Mouse (Mus musculus): ENCODE measurements at regions not wholly inside any gene's neighbourhood (a gene's known extent, or its start where the extent isn't known, plus 50 kb on each side); places are given as distances from the start of the nearest gene placed in this dataset.
A peak's percentile ranks its signal among the peaks of the same experiment; 100 is the strongest.

DNA sequence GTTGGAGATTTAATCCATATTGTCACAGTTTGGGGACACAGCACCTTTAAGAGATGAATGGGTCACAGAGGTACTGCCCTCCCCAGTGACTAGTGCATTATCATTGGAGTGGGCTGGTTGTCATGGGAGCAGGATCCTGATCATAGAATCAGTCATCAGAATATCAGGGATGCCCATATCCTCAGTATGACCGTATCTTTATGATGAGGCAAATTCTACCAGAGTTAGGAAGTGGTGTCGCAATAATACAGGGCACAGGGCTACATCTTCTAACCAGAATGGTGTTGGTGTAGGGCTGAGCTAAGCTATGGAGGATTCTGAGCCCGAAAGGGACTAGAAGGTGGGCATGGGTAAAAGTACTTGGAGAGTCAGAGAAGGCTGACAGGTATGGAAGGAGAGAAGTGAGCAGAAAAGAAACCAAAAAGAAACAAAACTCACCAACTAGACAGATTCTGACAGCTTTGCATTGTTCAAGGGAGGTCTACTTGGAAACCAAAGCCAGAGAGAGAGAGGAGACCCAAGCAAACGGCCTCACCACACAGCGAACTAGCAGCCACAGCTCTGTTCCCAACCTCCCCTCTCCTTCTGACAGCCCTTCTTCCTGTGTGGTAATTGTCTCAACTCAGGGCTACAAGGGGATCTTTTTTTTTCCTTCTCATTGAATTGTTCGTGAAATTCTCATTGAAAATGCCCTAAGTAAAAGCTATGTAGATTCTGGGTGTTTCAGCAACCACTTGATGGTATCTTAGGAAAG lies 129.2 kb downstream of the Lrrc30 start:
- DNase-seq: no peak

DNA sequence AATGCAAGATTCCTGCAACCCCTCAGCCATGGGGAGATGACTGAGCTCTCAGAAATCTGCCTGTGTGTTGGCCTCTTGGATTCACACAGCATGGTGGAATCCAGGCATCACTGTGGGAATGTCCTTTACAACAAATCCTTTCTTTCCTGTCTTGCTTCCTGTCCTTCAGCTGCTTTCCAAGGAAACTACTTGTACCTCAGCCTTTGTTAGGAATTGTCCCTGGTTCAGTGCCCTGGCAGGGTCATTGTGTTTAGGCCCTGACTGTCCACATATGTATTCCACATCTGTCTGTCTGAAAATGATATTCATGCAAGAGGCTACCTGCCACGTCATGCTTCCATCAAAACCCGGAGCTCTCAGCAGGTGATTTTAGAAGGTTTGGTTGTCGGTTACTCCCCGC lies 129.9 kb downstream of the Lrrc30 start:
- peak; percentile 20 for DNase-seq

DNA sequence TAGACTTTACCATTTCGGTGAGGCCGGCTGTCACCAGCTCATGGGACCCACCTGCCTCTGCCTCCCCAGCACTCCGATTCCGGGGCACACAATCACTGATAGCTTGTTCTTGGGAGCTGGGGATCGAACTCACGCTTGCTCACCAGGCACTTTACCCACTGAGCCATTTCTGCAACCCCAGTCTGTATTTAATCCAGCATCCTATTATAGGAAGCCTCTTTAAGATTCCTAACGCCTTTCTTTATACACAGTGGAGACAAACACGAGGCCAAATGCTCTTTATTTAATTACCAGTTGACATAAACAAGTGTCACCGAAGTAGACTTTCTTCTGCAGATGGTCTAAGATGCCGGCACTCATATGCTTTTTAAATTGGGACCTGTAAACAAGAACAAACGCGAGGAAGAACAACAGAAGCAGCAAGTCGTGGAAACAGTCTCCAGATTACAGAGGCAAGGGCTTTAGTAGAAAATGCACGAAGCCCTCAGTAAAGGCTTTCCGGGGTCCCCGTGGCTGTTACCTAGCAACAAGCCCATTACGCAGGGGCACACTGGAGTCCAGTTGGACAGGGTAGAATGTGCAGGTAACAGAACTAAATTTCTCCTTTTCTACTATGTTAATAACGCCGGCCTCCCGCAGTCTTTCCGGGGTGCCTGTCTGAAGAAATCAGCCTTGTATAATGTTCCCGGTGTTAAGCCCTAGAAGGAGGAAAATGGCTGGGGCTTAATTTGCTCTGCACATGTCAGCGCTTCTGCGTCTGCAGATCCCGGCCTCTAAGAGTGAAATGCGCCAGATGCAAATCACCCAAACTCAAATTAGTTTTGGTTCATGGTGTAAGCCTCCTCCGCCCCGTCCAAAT lies 132.5 kb downstream of the Lrrc30 start:
- DNase-seq: no peak

DNA sequence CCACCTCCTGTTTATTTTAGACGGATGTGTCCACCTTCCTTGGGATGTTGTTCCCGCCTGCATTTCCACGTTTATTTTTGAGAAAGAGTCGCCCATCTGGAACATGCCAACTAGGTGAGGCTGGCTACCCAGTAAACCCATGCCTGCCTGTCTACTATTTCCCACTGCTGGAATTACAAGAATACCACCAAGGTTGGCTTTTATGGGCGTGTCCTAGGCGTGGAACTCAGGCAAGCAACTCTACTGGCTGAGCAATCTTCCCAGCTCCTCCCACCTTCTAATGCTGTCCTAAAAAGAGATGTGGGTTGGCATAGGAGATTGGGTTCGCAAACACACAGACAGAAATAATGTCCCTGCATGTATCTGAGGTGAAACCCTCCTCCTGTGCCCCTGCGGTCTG lies 135.1 kb downstream of the Lrrc30 start:
- no peak for DNase-seq

DNA sequence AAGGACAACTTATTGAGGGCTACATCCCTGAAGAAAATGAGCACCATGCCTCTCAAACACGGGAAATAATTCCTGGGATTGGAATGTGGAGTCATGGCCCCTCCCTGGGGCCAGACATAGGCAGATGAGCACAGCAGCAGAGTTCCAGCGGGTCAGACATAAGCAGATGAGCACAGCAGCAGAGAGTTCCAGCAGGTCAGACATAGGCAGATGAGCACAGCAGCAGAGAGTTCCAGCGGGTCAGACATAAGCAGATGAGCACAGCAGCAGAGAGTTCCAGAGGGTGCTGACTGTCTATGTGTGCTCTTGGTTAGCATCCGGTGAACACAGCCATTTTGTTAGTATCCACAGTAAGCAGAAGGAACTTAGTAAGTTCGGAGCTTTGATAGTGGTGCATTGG lies 126.2 kb upstream of the Ptprm start:
- no peak for DNase-seq

DNA sequence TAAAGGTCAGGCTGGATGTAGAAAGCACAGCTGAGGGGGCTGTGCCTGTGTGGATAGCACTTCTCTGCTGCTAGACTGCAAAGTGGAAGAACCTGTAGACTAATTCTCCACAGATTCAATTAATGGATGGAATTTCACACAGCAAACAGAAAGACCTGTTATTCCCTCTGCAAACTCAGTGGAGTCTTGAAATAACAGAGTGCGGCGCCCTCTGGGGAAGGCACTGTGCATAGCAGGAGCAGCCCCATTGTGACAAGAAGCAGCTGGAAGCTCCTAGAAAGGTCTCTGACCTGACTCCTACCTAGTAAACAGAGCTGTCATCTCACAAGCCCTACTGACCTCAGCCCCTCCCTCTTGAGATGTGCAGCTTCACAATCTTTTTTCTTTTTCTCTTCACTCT lies 118.9 kb upstream of the Ptprm start:
- DNase-seq: peak; percentile 74

DNA sequence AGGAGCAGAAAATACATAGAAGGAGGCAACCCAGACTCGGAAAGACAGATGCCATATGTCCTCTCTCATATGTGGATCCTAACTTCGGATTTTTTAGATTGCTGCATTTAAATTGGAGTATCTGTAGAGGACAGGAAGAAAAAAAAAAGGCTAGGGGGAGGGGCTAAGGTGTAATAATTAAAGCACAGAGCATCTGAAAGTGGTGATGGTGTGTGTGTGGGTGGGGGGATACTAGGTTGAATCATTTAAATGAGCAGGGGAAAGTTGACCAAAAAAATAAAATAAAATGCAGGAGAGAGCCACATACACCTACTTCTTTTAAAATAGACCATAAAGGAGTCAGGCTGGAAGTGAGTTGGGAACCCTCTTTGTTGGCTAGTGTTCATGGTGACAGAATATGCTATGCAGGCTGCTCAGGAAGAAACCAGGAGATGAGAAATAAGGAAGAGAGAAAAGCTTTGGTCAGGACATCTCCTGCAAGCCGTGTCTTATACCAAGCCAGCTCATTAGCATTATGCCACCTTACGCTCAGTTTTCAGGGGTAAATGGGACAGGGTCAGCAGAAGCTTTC lies 104.7 kb upstream of the Ptprm start:
- no peak for DNase-seq

DNA sequence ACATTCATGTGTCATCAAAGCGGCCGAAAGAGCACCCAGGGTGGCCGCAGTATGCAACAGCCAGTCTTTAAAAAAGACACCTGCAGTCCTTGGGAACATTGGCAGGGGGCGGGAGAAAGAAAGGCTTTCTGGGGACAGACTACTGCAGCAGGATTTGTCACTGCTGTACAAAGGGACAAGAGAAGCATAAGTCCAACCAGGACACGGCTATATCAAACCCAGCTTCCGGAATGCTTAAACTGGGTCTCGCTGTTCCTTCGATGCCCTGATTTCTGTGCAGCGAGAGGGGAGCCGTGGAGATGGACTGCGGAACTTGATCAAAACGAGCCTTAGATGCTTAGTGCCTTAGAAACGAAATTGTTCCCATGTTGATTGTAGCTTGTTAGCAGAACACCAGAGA lies 97.7 kb upstream of the Ptprm start:
- DNase-seq: no peak

DNA sequence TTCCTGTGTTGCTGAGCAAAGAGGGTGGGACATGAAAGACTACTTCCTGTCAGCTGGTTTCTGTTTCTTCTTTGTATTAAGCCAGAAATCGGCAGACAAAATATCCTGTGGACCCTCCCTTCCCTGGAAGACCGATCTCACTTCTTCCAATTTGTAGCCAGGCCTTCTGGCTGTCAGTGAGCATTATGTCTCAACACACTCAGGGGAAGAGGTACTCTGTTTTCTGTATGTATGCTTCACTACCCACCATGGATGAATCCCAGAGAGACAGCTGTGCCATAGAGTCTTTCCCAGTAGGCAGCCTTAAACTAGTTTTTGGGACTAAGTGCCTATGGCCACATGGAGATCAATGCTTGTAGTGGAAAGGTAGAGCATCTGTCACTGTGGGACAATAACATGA lies 96.8 kb upstream of the Ptprm start:
- peak; percentile 8 for DNase-seq

DNA sequence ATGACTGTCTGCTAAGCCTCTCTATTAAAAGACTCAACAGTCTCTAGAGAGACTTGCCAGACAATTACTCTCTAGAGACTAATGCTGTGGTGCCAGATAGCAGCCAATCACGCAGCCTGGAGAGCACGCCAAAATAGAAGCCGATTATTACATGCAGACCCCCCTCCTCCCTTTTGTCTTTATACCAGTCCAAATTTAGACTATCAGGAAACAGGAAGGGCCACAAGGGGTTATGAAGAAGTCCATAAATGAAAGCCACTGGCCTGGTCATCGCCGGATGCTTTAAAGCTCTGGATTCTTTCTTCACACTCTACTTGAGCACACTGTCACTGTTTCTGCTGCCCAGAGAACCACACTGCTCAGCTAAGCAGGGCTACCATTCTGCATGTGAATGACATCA lies 95.8 kb upstream of the Ptprm start:
- peak; percentile 23 for DNase-seq

DNA sequence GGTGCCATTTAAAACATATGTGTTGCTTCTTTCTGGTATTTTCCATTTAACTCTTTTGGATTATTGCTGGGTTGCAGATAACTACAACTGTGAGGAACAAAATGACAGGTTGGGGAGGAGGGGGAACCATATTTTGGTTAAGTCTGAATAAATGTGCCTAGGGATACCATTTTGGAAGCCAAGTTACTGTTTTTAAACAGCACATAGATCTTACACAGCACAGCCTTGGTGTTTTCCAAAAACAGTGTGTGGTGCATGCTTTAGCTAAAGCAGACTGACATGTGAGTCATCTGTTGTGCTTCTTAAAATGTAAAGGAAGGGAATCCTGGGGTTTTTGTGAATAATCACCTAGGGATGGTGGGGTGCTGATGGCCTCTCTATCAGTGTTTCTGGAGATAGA lies 91.7 kb upstream of the Ptprm start:
- no peak for DNase-seq

DNA sequence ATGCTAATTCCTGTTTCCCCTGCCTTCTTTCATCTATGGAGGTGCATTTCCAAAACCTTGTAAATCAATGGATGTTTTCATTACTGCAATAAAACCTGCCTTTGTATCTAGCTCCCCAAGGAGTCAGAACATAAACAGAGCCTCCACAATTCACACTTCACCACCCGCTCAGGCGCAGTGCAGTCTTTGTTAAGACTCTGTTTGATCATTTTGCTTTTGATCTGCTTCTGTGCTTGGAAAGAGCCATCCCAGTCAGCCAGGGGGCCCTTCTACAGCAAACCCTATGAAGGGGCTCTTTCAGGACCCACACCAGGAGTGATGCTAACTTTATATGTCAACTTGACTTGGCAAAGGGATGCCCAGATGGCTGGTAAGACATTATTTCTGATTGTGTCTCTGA lies 86.7 kb upstream of the Ptprm start:
- no peak for DNase-seq

DNA sequence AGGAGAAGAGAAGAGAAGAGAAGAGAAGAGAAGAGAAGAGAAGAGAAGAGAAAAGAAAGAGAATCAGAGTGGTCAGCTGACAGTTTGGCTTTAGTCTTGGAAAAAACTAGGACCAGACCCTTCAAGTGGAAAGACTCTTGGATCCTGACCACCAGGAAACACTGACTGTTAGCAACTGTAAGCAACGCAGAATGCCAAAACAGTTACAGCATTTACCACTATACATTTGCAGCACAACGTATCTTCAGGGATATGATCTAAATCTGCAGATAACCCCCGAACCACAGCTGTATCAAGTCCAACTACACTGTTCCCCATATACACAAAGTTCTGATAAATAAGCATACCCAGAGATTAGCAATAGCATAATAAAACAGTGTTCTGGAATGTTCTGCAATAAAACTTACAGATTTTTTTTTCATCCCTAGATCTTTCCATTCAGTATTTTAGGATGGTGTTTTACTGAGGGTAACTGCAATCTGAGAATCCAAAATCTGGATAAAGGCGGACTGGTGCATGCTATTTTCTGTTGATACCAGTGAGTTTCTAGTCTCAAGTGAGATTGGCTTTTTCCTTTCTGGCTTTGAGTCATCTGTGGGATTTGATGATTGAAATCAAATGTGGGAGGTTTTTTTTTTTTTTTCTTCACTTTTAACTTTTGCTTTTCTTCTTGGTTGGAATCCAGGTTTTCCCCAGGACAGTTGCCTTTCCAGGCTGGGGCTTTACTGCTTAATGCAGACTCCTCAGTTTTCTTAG lies 65.9 kb upstream of the Ptprm start:
- DNase-seq: no peak

DNA sequence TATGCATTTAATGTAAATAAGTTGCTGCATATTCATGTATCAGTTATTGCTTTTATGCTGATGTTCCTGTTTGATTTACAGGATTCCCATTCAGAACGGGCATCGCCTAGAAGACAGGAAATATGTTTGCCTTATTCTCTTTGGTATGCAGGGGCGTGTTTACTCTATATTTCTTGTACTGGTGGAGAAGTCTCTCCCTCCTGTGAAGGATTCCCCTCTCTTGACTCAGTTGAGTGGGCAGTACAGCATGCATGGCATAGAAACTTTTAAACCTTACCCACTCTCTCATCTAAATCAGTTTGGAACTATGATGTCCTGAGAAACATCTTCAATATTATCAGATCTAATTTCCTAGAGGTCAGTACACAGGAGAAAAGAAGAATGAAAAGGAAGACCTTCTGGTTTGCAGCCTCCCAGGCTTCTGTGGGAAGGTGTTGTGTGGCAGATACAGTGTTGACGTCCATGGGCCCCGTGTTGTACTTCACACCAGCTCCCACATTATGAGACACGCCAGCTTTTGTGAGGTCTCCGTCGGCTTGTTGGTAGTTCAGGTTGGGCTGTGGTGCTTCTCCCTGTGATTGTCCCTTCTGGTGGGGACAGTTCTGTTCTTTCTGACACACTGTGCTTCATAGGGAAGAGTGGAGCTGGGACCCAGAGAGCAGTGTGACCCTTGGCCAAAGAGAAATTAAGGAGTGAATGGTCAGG lies 58.4 kb upstream of the Ptprm start:
- no peak for DNase-seq

DNA sequence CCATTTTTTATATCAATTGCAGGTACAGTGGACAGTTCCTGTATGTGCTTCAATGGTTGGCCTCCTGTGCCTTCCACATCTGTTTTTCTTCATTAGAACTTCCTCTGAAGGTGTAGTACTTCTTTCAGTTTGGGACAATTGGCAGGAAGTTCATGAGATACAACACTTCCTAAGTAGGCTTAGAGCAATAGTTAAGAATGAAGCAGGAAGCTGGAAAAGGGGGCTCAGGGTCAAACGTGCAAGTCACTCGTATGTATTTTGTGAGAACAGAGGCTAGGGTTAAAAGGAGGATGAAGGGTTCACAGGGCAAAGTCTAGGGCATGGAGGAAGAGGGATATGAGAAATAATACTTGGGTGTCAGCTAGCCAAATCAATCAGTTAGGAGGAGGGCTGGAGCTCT lies 55.7 kb upstream of the Ptprm start:
- no peak for DNase-seq

DNA sequence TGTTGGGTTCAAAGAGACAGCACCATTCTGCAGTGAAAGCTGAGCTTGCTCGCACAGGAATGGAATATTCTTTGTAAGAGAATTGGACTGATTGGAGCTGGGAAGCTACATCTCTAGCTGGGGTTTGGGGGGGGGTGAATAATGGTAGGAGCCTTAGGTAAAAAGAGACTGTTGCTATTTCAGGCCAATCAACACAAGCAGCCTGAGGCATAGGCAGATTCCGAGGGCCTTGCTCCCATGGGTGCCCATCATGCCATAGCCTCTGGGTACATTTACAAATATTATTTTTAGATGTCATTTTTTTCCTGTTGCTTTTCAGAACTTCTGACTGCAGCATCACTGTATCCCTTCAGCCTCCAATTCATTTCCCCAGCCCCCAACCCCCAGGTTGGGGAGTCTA lies 51.7 kb upstream of the Ptprm start:
- DNase-seq: no peak

Data from kidney, adult 9 months (tissue).